Mouse (Mus musculus) right cerebral cortex, postnatal 36 days (tissue): ENCODE measurements at regions not wholly inside any gene's neighbourhood (a gene's known extent, or its start where the extent isn't known, plus 50 kb on each side); places are given as distances from the start of the nearest gene placed in this dataset.

ENCODE experiments used
- DNase-seq, 2 experiments: peaks; one replicate each; pipeline ENCODE4 v3.0.0; 2022; ENCODE audit warnings: low spot score in 2 of 2, mixed read lengths in 1 of 2

DNA sequence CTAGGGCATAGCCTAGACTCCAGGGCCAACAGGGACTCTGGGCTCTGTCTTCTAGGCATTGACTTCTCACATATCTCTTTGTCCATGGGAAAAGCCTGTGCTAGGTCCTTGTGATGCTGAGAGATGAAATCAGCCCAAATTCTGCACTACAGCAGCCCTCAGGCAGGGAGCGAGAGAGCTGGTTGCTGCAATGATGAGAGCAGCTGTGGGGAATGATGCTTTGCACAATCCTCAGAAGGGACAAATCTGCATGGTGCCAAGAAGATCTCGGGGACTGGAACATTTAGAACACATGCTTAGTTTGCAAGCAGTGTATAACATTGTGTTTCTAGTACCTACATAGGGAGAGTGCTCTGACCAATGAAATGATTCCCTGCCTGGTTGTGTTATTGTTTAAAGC lies 259.2 kb upstream of the Trib2 start:
- no peak for DNase-seq

DNA sequence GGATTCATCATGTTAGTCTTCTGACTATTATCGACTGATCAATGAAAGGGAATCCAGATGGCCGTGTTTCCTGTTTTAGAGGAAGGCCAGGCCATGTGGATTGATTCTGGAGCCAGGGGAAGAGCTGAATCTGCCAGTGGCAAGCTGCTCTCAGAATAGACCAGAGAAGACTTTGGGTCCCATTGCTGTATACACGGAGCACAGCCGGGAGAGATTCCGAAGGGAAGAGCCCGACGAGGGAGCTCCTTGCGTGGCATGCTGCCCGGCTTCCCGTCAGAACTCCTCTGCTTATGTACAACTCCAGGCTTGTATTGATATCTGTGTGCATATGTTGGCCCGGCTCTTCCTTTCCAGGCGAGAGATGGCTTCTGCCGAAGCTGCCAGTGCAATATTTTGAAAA lies 252.2 kb upstream of the Trib2 start:
- peak; percentile 14 to 40 for DNase-seq

DNA sequence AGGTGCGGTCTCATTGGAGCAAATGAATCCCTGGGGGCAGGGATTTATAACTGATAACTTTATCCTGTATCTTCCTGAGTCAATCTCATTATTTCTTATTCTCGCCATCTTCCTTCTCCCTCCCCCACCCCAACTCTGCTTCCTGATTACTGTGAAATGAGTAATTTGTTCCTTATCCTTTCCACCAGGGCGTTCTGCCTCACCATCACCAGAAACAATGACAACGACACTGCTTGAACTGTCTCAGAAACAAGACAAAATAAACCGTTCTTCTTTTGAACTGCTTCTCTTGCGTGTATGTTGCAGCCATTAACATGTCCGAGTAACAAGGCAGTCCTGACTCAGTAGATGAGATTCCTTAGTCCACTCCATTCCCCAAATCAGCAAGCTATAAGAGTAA lies 246.0 kb upstream of the Trib2 start:
- DNase-seq, result no peak

DNA sequence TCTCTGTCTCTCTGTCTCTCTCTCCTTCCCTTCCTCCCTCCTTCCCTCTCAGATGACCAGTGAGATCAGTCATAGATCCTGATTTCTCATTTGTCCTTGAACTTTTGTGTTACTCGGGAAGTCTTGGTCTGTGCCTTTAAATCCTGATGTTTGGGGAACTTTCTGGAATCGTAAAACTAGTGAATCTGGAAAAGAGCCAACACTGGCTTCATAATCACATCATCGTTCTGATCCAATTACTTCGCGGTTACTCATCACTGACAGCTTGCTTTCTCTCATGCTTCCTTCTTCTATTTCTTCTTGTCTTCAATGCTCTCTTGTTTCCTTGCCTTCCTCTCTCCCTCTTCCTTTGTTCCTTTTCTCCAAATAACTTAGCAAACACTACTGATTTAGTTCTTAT lies 243.7 kb upstream of the Trib2 start:
- DNase-seq, result no peak

DNA sequence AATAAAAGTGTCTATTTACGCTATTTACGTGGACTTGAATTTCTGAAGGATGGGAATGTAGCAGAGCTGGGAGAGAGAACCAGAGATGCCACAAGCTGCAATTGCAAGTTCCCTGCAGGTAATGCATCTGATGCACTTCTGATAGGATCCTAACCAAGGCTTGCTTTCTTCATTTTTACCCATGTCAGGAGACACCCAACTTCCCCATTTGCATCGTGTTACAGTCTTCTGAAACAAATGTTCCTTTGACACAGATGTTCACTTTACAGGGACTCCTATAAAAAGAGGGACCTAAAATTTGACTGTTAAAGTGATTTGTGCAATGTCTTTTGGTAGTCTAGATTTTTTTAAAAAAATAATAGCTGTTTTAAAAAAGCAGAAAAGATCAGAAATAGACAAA lies 241.5 kb upstream of the Trib2 start:
- no peak for DNase-seq

DNA sequence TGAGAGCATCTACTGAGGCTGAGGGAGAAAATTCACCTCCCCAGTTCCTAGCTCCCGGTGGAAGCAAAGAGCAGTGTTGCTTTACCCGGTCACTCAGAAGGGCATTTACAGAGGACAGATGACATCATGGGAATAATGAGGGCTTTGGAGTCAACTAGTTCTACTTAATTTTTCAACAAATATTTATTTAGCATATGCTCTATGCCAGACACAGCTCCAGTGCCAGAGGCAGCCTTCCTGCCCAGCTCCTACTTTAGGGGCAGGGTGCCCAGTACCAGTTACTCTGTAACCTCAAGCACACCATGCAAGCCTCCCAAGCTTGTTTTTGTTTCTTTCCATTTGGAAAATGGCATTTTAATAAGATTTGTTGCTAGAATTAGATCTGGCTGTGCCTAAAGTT lies 240.1 kb upstream of the Trib2 start:
- DNase-seq, result no peak

DNA sequence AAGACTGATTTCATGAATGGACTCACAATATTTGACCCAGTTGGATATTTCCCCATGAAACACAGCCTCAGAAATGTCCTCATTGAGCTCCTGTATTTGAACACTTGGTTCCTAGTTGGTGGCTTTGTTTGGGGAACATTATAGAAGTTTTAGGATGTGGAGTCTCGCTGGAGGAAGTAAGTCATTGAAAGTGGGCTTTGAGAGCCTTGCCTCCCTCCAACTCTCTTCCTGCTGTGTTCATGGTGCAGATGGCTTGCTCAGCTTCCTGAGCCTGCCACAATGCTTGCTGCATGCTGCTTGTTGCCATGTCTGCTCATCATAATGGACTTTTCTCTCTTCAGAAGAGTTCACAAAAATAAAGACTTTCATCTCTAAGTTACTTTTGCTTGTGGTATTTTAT lies 239.5 kb upstream of the Trib2 start:
- DNase-seq, result no peak

DNA sequence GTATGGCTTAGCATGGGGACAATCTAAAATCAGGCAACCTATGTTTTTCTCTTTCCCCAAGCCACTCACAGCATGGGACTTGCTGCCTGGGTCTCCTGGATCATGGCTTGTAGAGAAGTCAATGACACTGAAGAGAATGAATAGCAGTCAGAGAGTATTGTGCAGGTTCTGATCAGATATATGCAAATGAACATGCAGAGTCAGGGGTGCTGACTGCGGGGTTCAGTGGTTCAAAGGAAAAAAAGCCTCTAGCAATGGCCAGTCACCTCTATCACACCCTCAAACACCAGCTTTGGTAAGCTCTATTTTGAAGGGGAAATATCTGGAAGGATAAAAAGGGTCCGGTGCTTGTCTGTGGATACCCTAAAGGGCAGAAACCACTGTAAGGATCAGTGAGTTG lies 237.9 kb upstream of the Trib2 start:
- no peak for DNase-seq

DNA sequence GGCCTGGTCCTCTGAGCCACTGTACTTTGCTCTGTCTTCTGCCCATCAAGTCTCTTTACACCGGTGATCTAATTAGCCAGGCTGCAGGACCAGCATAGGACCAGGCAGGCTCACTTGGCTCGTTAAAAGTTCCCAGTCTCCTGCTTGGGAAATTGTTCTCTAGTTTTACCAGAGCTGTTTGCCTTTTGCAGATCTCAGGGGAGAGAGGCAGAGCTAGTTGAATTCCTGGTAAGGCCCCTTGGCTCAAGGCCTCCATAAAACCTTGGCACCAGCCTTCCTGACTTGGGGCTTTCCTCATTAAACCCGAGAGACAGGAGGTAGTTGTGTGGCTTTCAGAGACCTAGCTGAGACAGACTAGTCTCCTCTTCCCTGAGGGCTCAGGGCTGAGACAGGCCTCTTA lies 237.0 kb upstream of the Trib2 start:
- no peak for DNase-seq

DNA sequence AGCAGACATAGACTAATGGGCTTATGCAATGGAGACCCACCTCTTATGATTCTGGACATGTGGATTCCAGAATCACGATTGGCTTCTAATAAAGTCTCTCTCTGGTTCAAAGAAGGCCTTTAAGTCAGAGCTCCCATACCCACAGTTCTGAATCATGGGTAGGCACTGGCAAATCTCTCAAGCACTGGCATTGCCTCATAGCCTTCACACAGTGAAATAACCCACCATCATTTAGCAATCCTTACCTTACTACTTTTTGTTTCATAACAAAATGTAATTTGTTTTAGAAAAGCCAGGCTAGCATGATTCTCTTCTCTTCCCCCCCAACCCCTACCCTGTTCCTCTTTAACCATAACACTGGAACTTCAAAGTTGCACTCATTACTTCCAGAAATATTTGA lies 236.3 kb upstream of the Trib2 start:
- DNase-seq, result no peak

DNA sequence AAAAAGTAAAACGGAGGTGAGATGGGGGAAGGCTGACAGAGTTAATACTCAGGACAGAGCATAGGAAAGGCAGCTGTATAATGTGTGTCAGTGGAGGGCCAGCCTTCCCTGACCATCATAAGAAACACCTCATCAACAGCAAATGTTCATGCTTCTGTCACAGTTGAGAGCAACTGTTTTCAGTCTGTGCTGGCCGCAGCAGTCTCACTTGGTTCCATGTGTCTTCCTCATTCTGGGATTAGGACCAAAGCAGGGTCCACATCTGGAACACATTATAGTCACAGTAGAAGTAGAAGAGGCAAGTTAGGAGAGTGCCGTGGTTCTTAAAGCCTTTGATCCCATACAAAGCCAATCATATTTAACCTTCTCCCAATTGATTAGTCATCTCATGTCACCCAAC lies 235.6 kb upstream of the Trib2 start:
- DNase-seq, result no peak

DNA sequence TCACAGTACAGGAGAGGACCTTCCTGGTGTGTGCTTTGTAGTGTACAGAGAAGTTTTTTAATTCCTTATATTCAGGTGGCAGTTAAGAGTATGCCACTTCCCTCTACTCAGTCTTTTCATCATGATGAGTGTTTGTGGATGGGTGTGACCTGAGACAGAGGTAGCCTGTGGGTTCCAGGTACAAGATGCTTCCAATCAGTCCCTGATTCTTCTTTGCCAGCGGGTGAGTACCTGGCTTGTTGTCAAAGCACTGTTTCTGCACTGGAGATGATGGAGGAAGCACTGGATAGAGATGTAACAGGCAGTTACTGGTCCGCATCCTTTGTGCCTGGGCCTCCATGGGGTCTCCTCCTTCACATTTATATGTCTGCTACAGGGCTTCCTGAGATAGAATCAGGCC lies 234.7 kb upstream of the Trib2 start:
- no peak for DNase-seq

DNA sequence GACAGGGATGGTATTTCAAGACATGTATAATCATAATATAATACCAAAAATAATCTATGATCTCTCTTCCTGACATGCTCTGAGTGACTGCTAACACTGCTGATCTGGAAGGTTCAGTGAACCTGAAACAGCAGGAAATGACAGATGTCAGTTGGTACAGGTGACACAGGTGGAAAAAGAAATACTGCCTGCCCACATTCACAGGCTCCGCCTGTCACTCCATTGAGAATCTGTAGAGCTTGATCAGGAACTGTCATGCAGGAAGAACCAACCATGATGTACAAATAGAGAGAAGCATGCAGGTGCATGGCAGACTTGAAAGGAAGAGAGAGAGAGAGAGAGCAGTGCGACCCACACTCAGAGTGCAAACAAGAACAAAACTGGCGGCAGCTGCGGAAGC lies 232.8 kb upstream of the Trib2 start:
- DNase-seq, result no peak

DNA sequence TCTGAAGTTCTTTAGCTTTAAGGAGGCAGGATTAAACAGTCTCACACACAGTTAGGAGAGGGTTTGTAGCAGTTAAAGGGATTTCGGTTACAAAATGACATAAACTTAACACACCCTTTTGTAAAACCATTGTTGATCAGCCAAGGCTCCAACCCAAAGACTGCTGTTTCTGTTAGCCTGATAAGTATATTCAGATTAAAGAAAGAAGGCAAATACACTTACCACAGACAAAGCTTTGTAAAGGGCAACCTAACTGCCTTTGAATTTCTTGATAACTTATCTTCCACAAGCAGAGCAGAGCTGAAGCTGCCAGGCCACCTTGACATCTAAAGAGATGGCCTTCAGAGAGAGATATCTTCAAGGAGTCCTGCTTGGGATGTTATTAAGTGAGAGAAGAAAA lies 229.9 kb upstream of the Trib2 start:
- no peak for DNase-seq

DNA sequence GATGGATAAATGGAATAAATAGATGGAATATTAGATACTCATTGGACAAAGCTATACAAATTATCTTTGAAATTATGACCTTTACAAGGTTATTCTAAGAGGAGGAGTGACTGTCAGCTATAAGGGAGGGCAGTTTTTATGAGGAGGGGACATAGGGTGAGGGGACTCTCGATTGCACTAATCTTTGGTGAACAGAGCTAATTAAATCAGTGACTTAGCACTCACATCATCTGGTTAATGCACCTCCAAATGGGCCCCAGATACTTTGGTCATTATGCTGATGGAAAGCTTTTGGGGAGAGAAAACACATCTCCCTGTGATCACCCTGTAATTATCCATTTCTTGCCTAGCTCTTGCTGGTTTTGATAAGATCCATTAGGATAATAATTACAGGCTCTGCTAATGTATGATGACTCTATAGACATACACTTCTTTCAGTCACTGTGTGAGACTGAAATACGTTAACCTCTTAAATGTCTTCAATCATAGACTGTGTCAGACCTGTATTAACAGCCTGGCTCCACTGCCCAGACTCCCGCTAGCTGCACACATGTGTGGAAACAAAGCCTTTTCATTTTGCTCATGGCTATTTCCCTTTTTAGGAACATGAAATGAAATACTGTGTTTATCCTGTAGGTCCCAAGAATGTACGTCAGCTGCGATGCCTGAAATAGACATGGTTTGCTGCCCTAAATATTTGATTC lies 229.2 kb upstream of the Trib2 start:
- no peak for DNase-seq

DNA sequence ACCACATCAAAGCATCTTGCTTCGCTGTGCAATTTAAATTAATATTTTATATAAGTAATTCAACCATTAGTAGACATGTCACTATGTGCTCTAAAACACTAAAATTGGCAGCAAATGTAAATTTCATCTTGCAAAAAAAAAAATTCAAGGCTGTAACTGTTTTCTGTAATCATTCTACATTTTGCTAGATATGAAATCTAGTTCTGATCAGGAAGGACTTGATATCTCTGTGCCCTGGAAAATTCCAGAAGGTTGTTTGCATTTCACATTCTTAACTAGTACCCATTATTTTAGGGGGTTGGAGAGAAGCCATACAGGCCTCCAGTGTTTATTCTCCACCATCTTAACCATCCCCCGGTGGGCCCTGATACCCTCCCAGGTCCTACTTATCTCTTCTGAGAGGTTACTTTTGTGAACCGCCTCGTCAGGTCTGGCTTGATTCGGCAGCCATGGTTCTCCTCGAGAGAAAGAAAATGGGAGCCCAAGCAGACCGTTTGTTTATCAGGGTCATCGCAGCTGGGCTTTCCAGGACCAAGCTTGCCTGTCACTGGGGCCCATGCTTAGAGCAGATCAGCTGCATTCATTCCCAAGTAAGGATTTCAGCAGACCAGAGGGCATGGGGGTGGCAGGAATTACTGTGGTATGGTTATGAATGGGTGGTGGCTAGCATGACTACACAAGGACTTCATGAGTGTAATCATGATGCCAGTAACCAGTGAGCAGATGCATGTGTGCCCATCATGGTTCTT lies 226.9 kb upstream of the Trib2 start:
- no peak for DNase-seq

DNA sequence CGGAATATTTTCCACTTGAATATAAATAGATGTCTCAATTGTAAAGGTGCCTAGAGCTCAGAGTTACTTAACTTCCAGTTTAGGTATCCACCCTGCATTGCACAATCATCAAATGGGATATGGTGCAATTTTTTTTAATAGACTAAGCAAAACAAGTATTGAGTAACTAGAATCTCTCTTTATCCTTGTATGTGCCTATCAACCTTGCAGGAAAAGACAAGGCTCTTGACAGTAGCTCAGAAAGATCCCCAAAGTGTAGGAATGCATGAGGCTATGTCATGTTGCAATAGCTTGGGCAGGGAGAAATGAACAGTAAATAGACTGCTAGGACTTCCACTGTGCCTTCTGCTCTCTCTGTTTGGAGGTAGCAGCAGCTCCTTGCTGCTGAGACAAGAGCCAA lies 225.6 kb upstream of the Trib2 start:
- DNase-seq, result no peak

DNA sequence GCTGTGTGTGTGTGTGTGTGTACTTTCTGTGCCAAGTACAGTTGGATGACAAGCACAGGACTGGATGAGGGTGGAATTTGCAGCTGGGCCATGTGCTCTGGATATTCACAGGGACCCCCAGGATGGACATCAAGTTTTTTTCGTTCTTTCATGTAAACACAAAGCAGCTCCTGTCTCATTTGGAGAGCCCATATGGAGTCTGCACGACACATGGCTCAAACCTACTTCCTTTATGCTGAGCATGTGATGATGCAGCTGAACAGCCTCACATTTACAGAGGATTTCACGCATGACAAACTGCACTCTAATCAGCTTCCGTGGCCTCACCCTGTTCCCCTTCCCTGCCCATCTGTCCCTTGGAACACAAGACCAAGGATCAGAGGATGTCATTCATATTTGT lies 224.4 kb upstream of the Trib2 start:
- DNase-seq, result no peak

DNA sequence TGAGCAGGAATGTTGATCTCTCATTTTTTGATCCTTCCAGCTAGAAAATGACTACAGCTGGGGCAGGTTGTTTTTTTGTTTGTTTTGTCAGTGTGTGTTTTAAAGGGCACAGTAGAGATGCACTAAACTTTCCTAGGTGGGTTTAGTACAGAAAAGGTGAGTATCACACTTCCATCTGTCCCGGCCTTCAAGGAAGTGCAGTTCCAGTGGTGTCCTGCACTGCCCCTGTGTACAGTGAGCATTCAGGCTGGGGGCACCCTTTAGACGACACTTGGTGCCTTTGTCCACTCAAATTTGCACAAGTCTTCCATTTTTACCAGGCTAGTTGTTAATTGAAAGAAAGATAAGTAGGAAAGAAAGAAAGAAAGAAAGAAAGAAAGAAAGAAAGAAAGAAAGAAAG lies 218.8 kb upstream of the Trib2 start:
- no peak for DNase-seq

DNA sequence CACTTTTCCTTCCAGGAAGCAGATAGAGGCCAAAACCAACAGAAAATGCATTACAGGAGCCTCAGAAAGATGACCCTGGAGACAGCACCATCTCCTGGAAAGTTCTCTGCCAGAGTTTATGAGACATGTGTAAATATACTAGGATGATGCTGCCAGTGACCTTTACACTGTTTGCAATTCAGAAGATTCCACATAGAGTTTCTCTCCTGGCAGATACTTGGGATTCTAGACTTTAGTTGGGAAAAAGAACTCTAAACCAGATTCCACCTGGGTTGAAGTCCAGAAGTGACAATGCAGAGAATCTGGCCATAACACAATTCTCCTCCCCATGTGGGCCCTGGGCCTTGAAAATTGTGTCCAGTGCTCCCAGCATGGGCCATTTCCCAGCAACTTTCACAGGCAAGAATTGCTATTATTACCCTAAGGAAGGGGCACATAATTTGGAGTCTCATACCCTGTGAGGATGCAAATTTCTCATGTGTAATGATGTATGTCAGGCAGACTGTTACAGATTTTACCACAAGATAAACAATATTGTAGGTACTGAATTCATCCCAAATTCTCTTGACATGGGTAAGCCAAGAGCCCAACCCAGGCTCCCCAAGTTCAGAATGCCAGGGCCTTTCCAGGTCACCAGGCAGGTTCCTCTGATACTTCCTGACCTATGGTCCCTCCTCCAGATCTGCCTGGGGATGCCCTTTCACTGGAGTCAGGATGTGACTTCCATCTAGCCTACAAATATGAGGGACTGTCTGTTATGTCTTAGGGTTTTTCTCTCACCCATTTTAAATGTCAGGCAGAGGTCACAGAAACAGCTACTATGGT lies 218.2 kb upstream of the Trib2 start:
- DNase-seq, result no peak

DNA sequence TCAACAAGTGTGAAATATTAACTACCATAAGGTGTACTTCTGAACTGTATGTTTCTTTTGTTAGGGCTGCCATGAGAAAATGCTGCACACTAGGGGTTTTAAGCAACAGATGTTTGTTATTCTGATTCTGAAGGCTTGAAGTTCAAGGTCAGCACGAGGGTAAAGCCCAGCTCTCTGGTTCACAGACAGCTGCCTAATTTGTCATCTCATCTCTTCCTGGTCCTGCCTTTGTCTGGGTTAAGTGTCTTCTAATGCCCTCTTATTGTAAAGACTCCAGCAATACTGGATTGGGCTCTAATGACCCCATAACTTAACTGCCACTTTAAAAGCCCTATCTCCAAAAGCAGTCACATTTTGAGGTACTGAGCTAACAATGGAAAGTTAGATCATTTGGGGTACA lies 209.9 kb upstream of the Trib2 start:
- no peak for DNase-seq

DNA sequence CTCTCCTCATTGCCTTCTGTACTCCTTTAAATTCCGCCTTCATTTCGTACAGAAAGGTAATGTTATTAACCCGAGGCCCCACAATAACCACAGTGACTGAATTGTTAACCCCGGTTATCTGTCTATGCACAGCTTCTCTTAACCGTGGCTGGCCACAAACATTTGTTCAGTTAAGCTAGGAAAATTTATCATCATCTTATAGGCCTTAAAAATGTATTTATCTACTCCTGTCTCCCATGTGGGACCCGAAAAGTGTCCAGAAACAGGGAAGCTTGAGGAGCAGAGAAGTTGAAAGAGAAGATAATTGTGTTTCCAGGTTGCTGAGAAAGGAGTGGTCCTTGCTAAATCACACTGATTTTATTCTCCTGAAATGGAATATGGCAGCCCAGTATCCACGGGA lies 206.6 kb upstream of the Trib2 start:
- DNase-seq, result no peak
